Mouse (Mus musculus) hindbrain, embryonic 10.5 days (tissue): ENCODE data around the gene Shroom3. TPM values are rescaled to one million over a fixed set of nuclear protein-coding genes. Genes with fewer than 3 reads are reported as not detected.
A peak's percentile ranks its signal among the peaks of the same experiment; 100 is the strongest.

Experiments used
- DNase-seq: peaks from one replicate; pipeline ENCODE4 v3.0.0-alpha.2; 2017; ENCODE audit warnings: low spot score
- H3K27ac ChIP-seq: fragments of 300-500 bp; sonication (generic); 2 replicates; pipeline ENCODE4 v1.5.1; 2016; ENCODE audit warnings: mild to moderate bottlenecking, moderate library complexity
- H3K27me3 ChIP-seq: fragments of 300-500 bp; sonication (generic); 2 replicates; pipeline ENCODE4 v1.6.1; 2016; ENCODE audit warnings: mild to moderate bottlenecking; ENCODE audit not compliant: poor library complexity, insufficient read depth, severe bottlenecking
- H3K36me3 ChIP-seq: fragments of 300-500 bp; sonication (generic); 2 replicates; pipeline ENCODE4 v1.6.1; 2016; ENCODE audit warnings: mild to moderate bottlenecking, moderate library complexity
- H3K4me1 ChIP-seq: fragments of 300-500 bp; sonication (generic); replicated peaks from 2 replicates; pipeline ENCODE4 v1.6.1; 2016; ENCODE audit warnings: mild to moderate bottlenecking
- H3K4me3 ChIP-seq: fragments of 300-500 bp; sonication (generic); 2 replicates; pipeline ENCODE4 v1.5.1; 2016; ENCODE audit warnings: mild to moderate bottlenecking, moderate library complexity
- H3K9me3 ChIP-seq: fragments of 300-500 bp; sonication (generic); 2 replicates; pipeline ENCODE4 v1.6.1; 2016; ENCODE audit warnings: mild to moderate bottlenecking, moderate library complexity
- WGBS: fragments of 180-500 bp; shearing (Covaris S2); methylation state at CpG from one replicate; pipeline ENCODE4 v1.1.7; 2016; 5-methylcytosine and 5-hydroxymethylcytosine counted together
- polyA plus RNA-seq: library from polyadenylated mRNA; unstranded; fragments of >200 nt; fragmentation: Nextera tagmentation; extraction: Ambion mirVana; gene quantifications from 2 replicates; pipeline ENCODE4 v1.2.1, GENCODE M21; 2016

Shroom3 gene
- polyA plus RNA-seq, 1 experiment from 2014 or later = 6.5 TPM

DNA sequence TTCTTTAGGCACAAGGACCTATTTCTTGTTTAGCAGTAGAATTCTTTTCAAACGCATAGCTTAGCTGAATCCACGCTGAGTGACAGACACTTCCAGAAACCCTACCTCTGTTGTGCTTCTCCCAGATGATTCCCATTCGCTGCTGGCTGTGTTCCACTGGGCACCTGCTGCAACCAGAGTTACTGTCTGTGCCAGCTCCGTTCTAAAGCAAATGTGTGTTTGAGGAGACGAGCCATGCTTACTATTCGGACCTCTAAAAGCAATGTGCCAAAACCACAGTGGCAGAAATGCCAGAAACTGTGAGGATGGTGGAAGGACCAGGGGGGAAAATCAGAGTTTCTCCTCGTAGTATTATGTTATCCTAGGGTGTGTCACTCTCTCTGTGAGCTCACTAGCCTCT is 173.9 kb downstream of the Shroom3 start:
- no peak for DNase-seq
- no peaks in the 10 kb centered on the region for H3K27me3 ChIP-seq
- H3K36me3 ChIP-seq = no peaks in the 10 kb centered on the region
- 79% methylated on average over 7 of the region's 7 CpGs for WGBS
- H3K4me3 ChIP-seq = no peak overlapping the region
- H3K9me3 ChIP-seq = no peaks in the 10 kb centered on the region
- no peak overlapping the region for H3K27ac ChIP-seq
- peaks cover 25% of the 10 kb centered on the region for H3K4me1 ChIP-seq

DNA sequence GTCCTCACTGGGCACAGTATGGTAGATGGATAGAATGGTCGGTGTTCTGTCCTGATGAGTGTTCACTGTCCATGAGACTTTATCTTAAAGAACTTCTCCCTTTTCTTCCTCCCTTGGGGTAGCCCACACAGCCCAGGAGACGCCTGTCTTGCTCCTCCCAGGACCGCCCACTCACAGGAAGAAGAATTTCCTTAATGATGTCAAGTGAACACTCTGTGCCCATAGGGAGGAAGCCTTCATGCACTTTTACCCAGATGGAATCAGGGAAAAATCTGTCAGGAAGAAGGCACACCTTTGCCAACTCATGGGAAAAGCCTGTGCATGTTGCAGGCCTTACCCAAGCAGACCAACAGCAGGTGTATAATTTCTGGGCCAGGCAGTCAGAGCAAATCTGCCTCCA is 174.9 kb downstream of the Shroom3 start:
- H3K4me3 ChIP-seq = no peak overlapping the region
- no peaks in the 10 kb centered on the region for H3K9me3 ChIP-seq
- 85% methylated on average over 3 of the region's 3 CpGs for WGBS
- no peak overlapping the region for H3K27ac ChIP-seq
- H3K27me3 ChIP-seq = no peaks in the 10 kb centered on the region
- H3K36me3 ChIP-seq = no peaks in the 10 kb centered on the region
- H3K4me1 ChIP-seq = peaks cover 27% of the 10 kb centered on the region
- DNase-seq = no peak

DNA sequence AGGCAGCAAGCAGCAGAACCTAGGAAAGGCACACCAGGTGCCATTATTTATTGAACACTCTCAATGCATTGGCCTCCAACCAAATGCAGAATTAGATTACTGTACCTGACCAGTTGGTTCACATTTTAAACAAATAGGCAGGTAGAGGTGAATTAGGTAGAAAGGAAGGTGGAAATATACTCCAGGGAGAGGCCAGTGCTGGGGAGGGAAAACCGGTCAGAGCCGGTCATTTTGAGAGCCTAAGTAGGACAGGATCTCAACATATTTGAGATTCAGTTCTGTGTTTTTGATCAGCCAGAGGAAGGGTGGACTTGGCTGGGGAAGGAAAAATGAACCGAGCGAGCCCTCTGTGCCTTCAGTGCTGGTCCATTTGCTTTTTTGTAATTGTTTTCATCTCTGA is 175.3 kb downstream of the Shroom3 start:
- H3K27me3 ChIP-seq = no peaks in the 10 kb centered on the region
- peaks cover 27% of the 10 kb centered on the region for H3K4me1 ChIP-seq
- H3K36me3 ChIP-seq = no peaks in the 10 kb centered on the region
- H3K9me3 ChIP-seq = no peaks in the 10 kb centered on the region
- no peak for DNase-seq
- no peak overlapping the region for H3K27ac ChIP-seq
- no peak overlapping the region for H3K4me3 ChIP-seq
- 96% methylated on average over 4 of the region's 4 CpGs for WGBS

DNA sequence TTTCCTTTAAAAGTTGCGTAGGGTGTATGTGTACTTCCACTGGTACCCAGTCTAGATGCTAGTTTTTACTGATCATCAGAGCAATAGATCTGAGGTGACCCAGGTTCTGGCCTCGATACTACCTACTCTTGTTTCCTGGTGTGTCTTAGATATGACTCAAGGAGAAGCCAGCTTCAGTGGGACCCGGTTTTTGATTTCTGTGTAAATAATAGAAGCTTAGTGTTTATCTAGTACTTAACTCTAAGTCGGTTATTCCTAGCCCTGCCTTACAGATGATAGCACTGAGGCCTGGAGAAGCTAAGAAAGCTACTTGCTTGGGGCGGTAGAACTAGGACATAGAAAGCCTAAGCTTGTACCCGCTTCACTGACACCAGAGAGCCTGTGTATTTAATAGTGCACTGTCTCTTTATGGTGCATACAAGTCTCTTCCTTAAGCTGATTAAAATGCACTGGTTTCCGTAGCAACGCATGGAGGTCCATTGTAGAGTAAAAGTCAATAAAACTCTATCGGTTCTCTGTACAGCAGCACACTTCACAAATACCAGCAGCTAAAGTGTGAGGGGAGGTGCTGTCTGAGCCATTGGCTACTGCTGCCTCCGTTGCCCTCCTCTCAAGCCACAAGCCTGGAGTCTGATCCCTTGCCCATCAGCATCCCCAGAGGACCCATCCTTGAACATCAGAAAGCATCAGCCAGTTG is 178.3 kb downstream of the Shroom3 start:
- Histone ChIP-seq H3K27ac (peak overlapping the region; percentile 57), H3K36me3 (no peaks in the 10 kb centered on the region), H3K9me3 (no peaks in the 10 kb centered on the region), H3K4me3 (no peak overlapping the region), H3K4me1 (peaks cover 23% of the 10 kb centered on the region), H3K27me3 (no peaks in the 10 kb centered on the region)
- DNase-seq = peak; percentile 20
- WGBS = 67% methylated on average over 10 of the region's 10 CpGs

DNA sequence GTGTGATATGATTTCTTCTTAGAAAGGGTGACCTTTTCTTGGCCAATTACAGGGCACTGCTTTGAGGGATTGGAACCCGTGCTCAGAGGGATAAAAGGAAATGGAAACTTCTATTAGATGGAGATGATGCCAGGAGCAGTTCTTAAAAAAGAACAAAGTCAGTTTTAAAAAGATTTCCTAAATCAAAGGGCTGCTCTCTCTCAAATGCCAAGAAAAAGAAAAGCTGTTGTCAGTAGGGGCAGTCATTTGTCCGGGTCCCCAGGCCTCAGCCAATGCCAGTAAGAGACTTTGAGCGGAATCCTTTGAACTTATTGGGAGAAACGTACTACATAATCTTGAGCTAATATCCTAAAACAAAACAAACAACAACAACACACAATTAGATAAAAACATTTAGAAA is 181.9 kb downstream of the Shroom3 start:
- no peaks in the 10 kb centered on the region for H3K36me3 ChIP-seq
- H3K27ac ChIP-seq = no peak overlapping the region
- WGBS = 78% methylated on average over 4 of the region's 4 CpGs

DNA sequence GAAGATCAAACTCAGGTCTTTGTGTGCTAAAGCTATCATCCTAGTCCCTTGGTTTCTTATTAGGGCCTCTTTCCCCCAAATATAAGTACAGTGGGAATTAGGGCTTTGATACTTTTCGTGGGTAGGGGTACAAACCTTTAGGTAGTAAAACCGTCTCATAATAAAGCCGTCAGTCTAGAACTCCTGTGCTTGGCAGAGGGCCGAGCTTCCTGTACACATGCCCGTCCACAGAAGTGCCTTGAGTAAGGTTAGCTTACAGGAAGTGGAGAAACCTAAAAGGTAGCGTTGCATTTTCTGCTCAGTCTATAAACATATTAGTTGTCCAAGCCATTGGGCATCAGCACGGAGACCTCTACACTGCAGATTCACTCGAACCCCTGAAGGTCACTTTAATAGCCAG is 183.3 kb downstream of the Shroom3 start:
- no peak for DNase-seq
- H3K4me1 ChIP-seq = peaks cover 17% of the 10 kb centered on the region
- no peaks in the 10 kb centered on the region for H3K9me3 ChIP-seq
- no peaks in the 10 kb centered on the region for H3K27me3 ChIP-seq
- H3K27ac ChIP-seq = no peak overlapping the region
- H3K36me3 ChIP-seq = no peaks in the 10 kb centered on the region
- 92% methylated on average over 8 of the region's 8 CpGs for WGBS
- H3K4me3 ChIP-seq = no peak overlapping the region

More for the DNA sequence above, 181.9 kb downstream of the Shroom3 start:
- H3K9me3 ChIP-seq = no peaks in the 10 kb centered on the region
- H3K4me1 ChIP-seq = peaks cover 27% of the 10 kb centered on the region
- DNase-seq = no peak
- no peak overlapping the region for H3K4me3 ChIP-seq
- no peaks in the 10 kb centered on the region for H3K27me3 ChIP-seq

DNA sequence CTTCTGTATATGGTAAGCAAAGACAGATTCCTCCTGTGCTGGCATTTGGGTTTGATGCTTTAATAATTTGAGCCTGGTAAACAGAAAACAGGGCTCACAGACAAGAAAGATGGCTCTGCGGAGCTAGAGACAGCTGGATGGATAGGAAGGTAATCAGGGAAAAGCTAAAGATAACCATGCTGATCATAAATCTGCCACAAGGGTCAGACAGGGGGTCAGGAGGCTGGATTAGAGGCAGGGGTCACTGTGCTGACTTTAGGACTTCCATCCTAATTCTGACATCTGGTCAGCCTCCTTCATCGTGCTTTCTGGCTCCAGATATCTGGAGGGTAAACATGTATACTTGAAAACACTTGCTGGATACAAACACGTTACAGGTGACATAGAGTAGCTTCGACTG is 184.0 kb downstream of the Shroom3 start:
- H3K27me3 ChIP-seq = no peaks in the 10 kb centered on the region
- WGBS = 84% methylated on average over 4 of the region's 4 CpGs
- peaks cover 10% of the 10 kb centered on the region for H3K4me1 ChIP-seq
- H3K4me3 ChIP-seq = no peak overlapping the region
- H3K27ac ChIP-seq = no peak overlapping the region
- no peaks in the 10 kb centered on the region for H3K36me3 ChIP-seq
- H3K9me3 ChIP-seq = no peaks in the 10 kb centered on the region
- DNase-seq = no peak

DNA sequence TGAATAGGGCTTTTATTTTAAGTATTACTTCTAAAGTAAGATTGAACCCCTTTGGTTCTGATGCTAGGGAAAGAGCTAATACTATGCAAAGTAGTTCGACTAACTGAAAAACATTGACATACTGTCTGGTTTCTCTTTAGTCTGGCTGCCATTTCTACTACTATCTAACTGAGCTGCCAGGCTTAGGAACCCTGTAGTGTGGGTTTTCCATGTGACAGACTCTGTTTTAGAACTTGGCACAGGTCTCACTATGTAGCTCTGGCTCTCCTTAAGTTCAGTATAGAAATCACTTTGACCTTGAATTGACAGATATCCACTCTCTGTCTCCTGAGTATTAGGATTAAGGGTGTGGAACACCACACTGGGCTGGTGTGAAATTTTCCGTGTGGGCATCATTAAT is 185.0 kb downstream of the Shroom3 start:
- Histone ChIP-seq H3K27ac (no peak overlapping the region), H3K4me1 (peaks cover 9% of the 10 kb centered on the region; the same call in 1 of the 2 replicates), H3K27me3 (no peaks in the 10 kb centered on the region), H3K4me3 (no peak overlapping the region), H3K9me3 (no peaks in the 10 kb centered on the region), H3K36me3 (no peaks in the 10 kb centered on the region)
- no peak for DNase-seq
- WGBS = 81% methylated on average over 2 of the region's 2 CpGs

DNA sequence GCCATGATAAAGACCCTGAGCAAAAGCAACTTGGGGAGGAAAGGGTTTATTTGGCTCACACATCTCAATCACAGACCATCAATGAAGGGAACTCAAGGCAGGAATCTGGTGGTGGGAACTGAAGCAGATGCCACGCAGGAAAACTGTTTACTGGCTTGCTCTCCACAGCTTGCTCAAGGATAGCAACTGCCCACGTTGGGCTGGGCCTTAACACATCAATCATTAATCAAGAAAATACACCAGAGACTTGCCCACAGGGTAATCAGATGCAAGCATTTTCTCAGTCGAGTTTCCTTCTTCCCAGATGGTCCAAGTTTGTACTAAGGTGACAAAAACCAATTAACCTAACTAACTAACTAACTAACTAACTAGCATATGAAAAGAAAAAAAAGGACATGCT is 187.8 kb downstream of the Shroom3 start:
- H3K36me3 ChIP-seq = 0 out of 2 replicates have a peak, but pooled peaks cover 4% of the 10 kb centered on the region
- H3K9me3 ChIP-seq = no peaks in the 10 kb centered on the region
- H3K27me3 ChIP-seq = no peaks in the 10 kb centered on the region
- 55% methylated on average over 3 of the region's 3 CpGs for WGBS
- DNase-seq = no peak
- H3K4me3 ChIP-seq = no peak overlapping the region
- H3K27ac ChIP-seq = no peak overlapping the region
- peaks cover 4% of the 10 kb centered on the region; the same call in 1 of the 2 replicates for H3K4me1 ChIP-seq

DNA sequence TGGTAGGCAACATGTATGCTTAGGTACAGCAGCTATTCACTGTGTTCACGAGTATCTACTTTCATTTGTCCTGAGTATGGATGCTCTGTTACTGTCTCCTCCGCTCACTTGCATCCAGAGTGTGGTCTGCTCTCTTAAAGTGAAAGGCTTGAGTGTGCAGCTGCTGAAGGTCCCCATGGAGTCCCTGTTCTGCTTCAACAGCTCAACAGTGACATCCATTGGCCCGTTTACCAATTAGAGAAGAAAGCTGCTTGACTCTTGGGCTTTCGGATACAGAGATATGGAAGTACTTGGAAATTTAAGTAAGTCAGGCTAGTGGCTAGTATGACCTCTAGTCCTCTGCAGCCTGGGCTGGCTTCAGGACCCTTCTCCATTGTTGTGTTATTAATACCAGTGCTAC is 188.9 kb downstream of the Shroom3 start:
- Histone ChIP-seq H3K27ac (no peak overlapping the region), H3K4me3 (no peak overlapping the region), H3K27me3 (no peaks in the 10 kb centered on the region), H3K36me3 (0 out of 2 replicates have a peak, but pooled peaks cover 4% of the 10 kb centered on the region), H3K4me1 (peaks cover 3% of the 10 kb centered on the region; the same call in 1 of the 2 replicates), H3K9me3 (no peaks in the 10 kb centered on the region)
- WGBS = 78% methylated on average over 4 of the region's 4 CpGs
- no peak for DNase-seq

DNA sequence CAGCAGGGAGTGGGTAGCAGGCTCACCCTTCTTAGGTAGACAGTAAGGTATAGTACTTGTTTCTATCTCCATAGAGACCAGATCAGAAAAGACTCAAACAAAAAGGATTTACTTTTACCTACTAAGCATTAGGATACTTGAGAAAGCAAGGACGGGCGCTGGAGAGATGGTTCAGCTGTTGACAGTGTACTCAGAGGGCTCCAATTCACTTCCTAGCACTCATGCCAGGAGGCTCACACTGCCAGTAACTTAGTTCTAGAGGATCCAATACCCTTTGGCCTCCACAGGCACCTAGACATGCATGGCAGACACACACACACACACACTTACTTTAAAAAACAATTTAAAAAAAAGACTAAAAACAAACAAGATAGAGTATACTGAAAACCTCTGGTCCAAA is 189.8 kb downstream of the Shroom3 start:
- 91% methylated on average over 2 of the region's 2 CpGs for WGBS
- H3K9me3 ChIP-seq = no peaks in the 10 kb centered on the region
- no peak for DNase-seq
- H3K27me3 ChIP-seq = no peaks in the 10 kb centered on the region
- 0 out of 2 replicates have a peak, but pooled peaks cover 4% of the 10 kb centered on the region for H3K36me3 ChIP-seq
- no peak overlapping the region for H3K4me3 ChIP-seq
- no peaks in the 10 kb centered on the region for H3K4me1 ChIP-seq
- no peak overlapping the region for H3K27ac ChIP-seq

DNA sequence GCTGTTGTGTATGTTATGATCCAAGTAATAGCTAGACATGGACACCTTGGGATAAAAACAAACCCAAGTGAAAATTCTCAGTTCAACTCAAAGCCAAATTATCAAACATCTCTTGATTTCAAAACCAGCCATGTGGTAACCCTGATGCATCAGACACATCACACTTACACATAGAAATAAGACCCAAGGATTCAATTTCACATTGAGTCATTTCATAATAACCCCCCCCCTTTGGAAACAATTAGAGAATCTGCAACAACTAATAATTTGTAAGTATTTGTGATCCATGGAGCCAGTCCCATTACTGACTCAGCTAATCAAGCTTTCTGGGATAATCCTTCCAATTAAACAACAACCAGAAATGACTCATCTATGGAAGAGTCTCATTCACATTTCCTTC is 190.3 kb downstream of the Shroom3 start:
- Histone ChIP-seq H3K27ac (no peak overlapping the region), H3K9me3 (no peaks in the 10 kb centered on the region), H3K4me1 (no peaks in the 10 kb centered on the region), H3K36me3 (0 out of 2 replicates have a peak, but pooled peaks cover 4% of the 10 kb centered on the region), H3K27me3 (no peaks in the 10 kb centered on the region), H3K4me3 (no peak overlapping the region)
- DNase-seq = no peak

DNA sequence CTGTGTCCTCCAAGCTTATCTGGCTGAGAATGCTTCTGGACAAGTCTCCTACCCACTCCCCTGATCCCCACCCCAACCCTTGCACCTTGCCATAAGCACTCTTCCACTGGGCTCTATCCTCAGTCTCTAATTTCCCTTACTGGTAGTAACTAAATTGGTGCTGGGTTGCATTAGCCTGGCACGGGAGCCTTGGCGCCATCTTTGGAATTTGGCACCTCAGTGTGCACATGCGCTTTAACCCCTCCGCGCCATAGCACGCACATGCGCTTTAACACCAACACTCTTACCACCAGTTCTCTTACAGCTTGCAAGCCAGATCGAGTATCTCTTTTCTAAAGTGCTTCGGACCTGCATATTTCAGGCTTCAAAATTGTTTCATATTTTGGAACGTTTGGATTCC is 192.6 kb downstream of the Shroom3 start:
- Histone ChIP-seq H3K27me3 (0 out of 2 replicates have a peak, but pooled peaks cover 3% of the 10 kb centered on the region), H3K36me3 (0 out of 2 replicates have a peak, but pooled peaks cover 4% of the 10 kb centered on the region), H3K4me3 (no peak overlapping the region), H3K27ac (no peak overlapping the region), H3K4me1 (peaks cover 8% of the 10 kb centered on the region; the same call in 1 of the 2 replicates), H3K9me3 (no peaks in the 10 kb centered on the region)
- WGBS = 95% methylated on average over 10 of the region's 10 CpGs
- DNase-seq = no peak
